Mouse (Mus musculus): ENCODE measurements around the gene Tubb2a.
"Not testable (repeated sequence)": the region's sequence is repeated elsewhere in the genome, so short reads cannot be mapped to it uniquely, and the experiment has no call there.

Gene Tubb2a

GRCm38 (mm10) chr13:34089358-34089757, 11.6 kb upstream of the Tubb2a start:
- DNase-seq (ENCODE audit: low read depth, low spot score) = no peak

- no peak for DNase-seq (ENCODE audit: low read depth, low spot score)
Observed at GRCm38 (mm10) chr13:34088871-34089288, 11.1 kb upstream of the Tubb2a start.

GRCm38 (mm10) chr13:34088201-34088649, 10.4 kb upstream of the Tubb2a start:
- not testable (repeated sequence) for DNase-seq (ENCODE audit: low read depth, low spot score)

- no peak for DNase-seq (ENCODE audit: low read depth, low spot score)
Observed at GRCm38 (mm10) chr13:34087052-34087812, 9.4 kb upstream of the Tubb2a start.

- DNase-seq (ENCODE audit: low read depth, low spot score) = no peak
Observed at GRCm38 (mm10) chr13:34084026-34084750, 6.4 kb upstream of the Tubb2a start.

GRCm38 (mm10) chr13:34081926-34082325, 4.1 kb upstream of the Tubb2a start:
- no peak for DNase-seq (ENCODE audit: low read depth, low spot score)

- no peak for DNase-seq (ENCODE audit: low read depth, low spot score)
Observed at GRCm38 (mm10) chr13:34079801-34080200, 2.0 kb upstream of the Tubb2a start.

- DNase-seq (ENCODE audit: low read depth, low spot score) = no peak
Observed at GRCm38 (mm10) chr13:34078500-34079280, 883 bp upstream of the Tubb2a start.

- peak; percentile 51 for DNase-seq (ENCODE audit: low read depth, low spot score)
Observed at GRCm38 (mm10) chr13:34076561-34077491, 981 bp downstream of the Tubb2a start.

- not testable (repeated sequence) for DNase-seq (ENCODE audit: low read depth, low spot score)
Observed at GRCm38 (mm10) chr13:34075893-34076292, 1.9 kb downstream of the Tubb2a start.

GRCm38 (mm10) chr13:34074441-34074840, 3.4 kb downstream of the Tubb2a start:
- not testable (repeated sequence) for DNase-seq (ENCODE audit: low read depth, low spot score)

GRCm38 (mm10) chr13:34072847-34073246, 5.0 kb downstream of the Tubb2a start:
- no peak for DNase-seq (ENCODE audit: low read depth, low spot score)

- no peak for DNase-seq (ENCODE audit: low read depth, low spot score)
Observed at GRCm38 (mm10) chr13:34071836-34072235, 6.0 kb downstream of the Tubb2a start.

- DNase-seq (ENCODE audit: low read depth, low spot score) = peak; percentile 60
Observed at GRCm38 (mm10) chr13:34070296-34070695, 7.5 kb downstream of the Tubb2a start.

GRCm38 (mm10) chr13:34066351-34066750, 11.5 kb downstream of the Tubb2a start:
- no peak for DNase-seq (ENCODE audit: low read depth, low spot score)

GRCm38 (mm10) chr13:34062466-34062865, 15.3 kb downstream of the Tubb2a start:
- no peak for DNase-seq (ENCODE audit: low read depth, low spot score)

- DNase-seq (ENCODE audit: low read depth, low spot score) = no peak
Observed at GRCm38 (mm10) chr13:34060061-34060460, 17.7 kb downstream of the Tubb2a start.

GRCm38 (mm10) chr13:34057252-34057651, 20.6 kb downstream of the Tubb2a start:
- peak; percentile 23 for DNase-seq (ENCODE audit: low read depth, low spot score)

GRCm38 (mm10) chr13:34054983-34055382, 22.8 kb downstream of the Tubb2a start:
- DNase-seq (ENCODE audit: low read depth, low spot score) = no peak

GRCm38 (mm10) chr13:34054391-34054790, 23.4 kb downstream of the Tubb2a start:
- DNase-seq (ENCODE audit: low read depth, low spot score) = no peak

Measured in mesoderm, embryonic 11.5 days (tissue).